ENCODE assay signal across 9 mouse cellular contexts in the genomic region with DNA sequence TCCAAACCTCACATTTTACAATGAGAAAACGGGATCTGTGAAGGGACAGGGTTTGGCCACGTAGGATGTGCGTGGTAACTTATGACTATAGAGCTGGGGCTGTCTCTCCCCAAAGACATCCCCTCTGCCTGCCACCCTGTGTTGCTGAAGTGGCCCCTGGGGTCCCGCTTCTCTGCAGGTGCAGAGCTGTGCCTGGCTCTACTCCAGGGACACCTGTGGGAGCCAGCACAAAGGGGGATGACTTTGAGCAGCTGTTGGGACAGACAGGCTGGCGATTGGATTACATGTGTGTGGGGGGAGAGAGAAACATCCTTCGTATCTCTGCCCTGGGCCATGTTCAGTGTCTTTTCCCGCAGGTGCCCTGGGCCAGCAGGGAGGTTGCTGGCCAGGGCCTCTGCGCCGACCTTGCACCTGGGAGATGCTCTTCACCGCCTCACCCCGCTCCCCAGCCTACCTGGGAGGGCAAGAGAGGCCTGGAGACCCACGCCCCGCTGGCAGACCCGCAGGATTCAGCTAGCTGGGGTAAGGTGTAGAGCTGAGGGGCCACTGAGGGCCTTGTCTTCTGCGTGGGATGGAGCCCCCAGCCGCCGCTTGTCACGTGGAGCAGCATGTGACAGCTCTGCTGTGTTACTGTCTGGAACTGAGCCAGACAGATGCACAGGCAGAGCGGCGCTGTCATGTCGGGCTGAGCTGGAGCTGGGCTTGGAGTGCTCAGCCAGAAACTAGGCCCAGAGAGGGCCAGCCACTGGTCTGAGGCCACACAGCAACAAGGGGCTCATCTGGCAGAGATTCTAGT. TPM values are rescaled to one million over a fixed set of nuclear protein-coding genes. Genes with fewer than 3 reads are reported as not detected.
DNase-seq lines count a peak whose midpoint lies in the region; ATAC-seq lines count a peak whose summit lies in the region.
"Had no signal": no experiment of that assay in that cellular context is flagged by ENCODE, and none has a peak within 500 bp of the region (broad histone marks: within the 10 kb centered on the region; RNA-seq: fewer than 3 reads in every experiment).

No protein-coding gene starts in this region.

- no peaks in the 10 kb centered on the region for H3K36me3 ChIP-seq in heart, embryonic 14.5 days (ENCODE audit: control insufficient read depth, insufficient read depth, low read length)
- no peaks in the 10 kb centered on the region for H3K36me3 ChIP-seq in liver, embryonic 11.5 days (ENCODE audit: control insufficient read depth, insufficient read depth, low read length)

- H3K27ac ChIP-seq in heart, embryonic 14.5 days (replicated peaks in 1 of 2; ENCODE audit: control insufficient read depth in 1 of 2, insufficient read depth in 1 of 2, low read depth in 2 of 2, low read length in 2 of 2): peak overlapping the region; percentile 69 to 78
- peak overlapping the region; percentile 64; the same call in 1 of the 2 replicates for H3K27ac ChIP-seq in liver, embryonic 11.5 days (ENCODE audit: low read depth, low read length)

- WGBS in heart, embryonic 14.5 days: 61% methylated on average over 21 of the region's 21 CpGs
- 79% methylated on average over 21 of the region's 21 CpGs for WGBS in liver, embryonic 11.5 days

- no peak for DNase-seq in heart, adult 8-10 months (ENCODE audit: low spot score)
- DNase-seq in A20 (ENCODE audit: low read depth, low spot score): peak; percentile 65
- peak; percentile 42 for DNase-seq in ZHBTc4 (ENCODE audit: low read depth, low spot score)
- DNase-seq in liver, embryonic 11.5 days (ENCODE audit: low spot score): no peak
- no peak for DNase-seq in right cerebral cortex, postnatal 25 days
- DNase-seq in gastrocnemius, adult 8-10 months (ENCODE audit: low spot score in 2 of 2): no peak
- DNase-seq in right cerebral cortex, postnatal 36 days (ENCODE audit: low spot score in 2 of 2): no peak

- H3K27me3 ChIP-seq in heart, embryonic 14.5 days (ENCODE audit: control insufficient read depth, insufficient read depth, low read length): no peaks in the 10 kb centered on the region
- no peaks in the 10 kb centered on the region for H3K27me3 ChIP-seq in liver, embryonic 11.5 days (replicated peaks; ENCODE audit: control insufficient read depth, insufficient read depth, low read length)

- H3K4me3 ChIP-seq in heart, embryonic 14.5 days (ENCODE audit: control insufficient read depth in 1 of 2, insufficient read depth in 1 of 2, low read depth in 1 of 2, low read length in 2 of 2): no peak overlapping the region
- no peak overlapping the region for H3K4me3 ChIP-seq in liver, embryonic 11.5 days (ENCODE audit: low read depth, low read length)

- 0 out of 2 replicates have a peak overlapping the region, but pooled peaks have one; percentile 4 for H3K9ac ChIP-seq in heart, embryonic 14.5 days (ENCODE audit: low read length)
- H3K9ac ChIP-seq in liver, embryonic 11.5 days (ENCODE audit: low read depth, low read length): no peak overlapping the region

- no peaks in the 10 kb centered on the region for H3K9me3 ChIP-seq in heart, embryonic 14.5 days (ENCODE audit: control insufficient read depth, low read length)
- H3K9me3 ChIP-seq in liver, embryonic 11.5 days (ENCODE audit: control insufficient read depth, low read length): no peaks in the 10 kb centered on the region

- no peak overlapping the region for H3K4me2 ChIP-seq in heart, embryonic 14.5 days (ENCODE audit: low read length)
- H3K4me2 ChIP-seq in liver, embryonic 11.5 days: no peak overlapping the region

- ATAC-seq in heart, embryonic 14.5 days (ENCODE audit: insufficient number of reproducible peaks, insufficient read depth, low FRiP score, low read depth): no peak
- ATAC-seq in liver, embryonic 11.5 days (replicated peaks; ENCODE audit: low FRiP score): no peak

- peaks cover 26% of the 10 kb centered on the region in 2 experiments for H3K4me1 ChIP-seq in heart, embryonic 14.5 days (ENCODE audit: control insufficient read depth in 2 of 2, insufficient read depth in 2 of 2, low read length in 2 of 2)
- peaks cover 13% of the 10 kb centered on the region for H3K4me1 ChIP-seq in liver, embryonic 11.5 days (replicated peaks; ENCODE audit: control insufficient read depth, insufficient read depth, low read length)

RNA-seq across cellular contexts. Expression of gene Aldh3b1, which starts 0.9 kb away (rescaled TPM):
- 2.3 and 2.9 TPM in 2 replicates for polyA plus RNA-seq in heart, embryonic 14.5 days (2014; fragmentation: Nextera tagmentation; extraction: Ambion mirVana)
- total RNA-seq in heart, adult 8-10 months (2022): 1 to 10 TPM in 3 of 4 experiments, under 1 TPM in 1; 0.76 to 2.2 (median 1.6) TPM
- polyA plus RNA-seq in liver, embryonic 11.5 days (2014; fragmentation: Nextera tagmentation; extraction: Ambion mirVana): 1.7 TPM in 2 replicates
- total RNA-seq in gastrocnemius, adult 8-10 months (2022): 1 to 10 TPM; 1.0 to 2.6 (median 1.3) TPM

RNA-seq across cellular contexts. Expression of gene Unc93b1, which starts 4.5 kb away (rescaled TPM):
- 11.2 and 14.5 TPM in 2 replicates for polyA plus RNA-seq in heart, embryonic 14.5 days (2014; fragmentation: Nextera tagmentation; extraction: Ambion mirVana)
- total RNA-seq in heart, adult 8-10 months (2022): 10 to 100 TPM; 11.1 to 19.2 (median 13.7) TPM
- 14.2 and 16.0 TPM in 2 replicates for polyA plus RNA-seq in liver, embryonic 11.5 days (2014; fragmentation: Nextera tagmentation; extraction: Ambion mirVana)
- 1 to 10 TPM; 3.2 to 4.5 (median 3.5) TPM for total RNA-seq in gastrocnemius, adult 8-10 months (2022)

RNA-seq across cellular contexts. Expression of gene Ndufs8, which starts 17.9 kb away (rescaled TPM):
- 479 and 507 TPM in 2 replicates for polyA plus RNA-seq in heart, embryonic 14.5 days (2014; fragmentation: Nextera tagmentation; extraction: Ambion mirVana)
- 100 to 1,000 TPM; 481 to 543 (median 507) TPM for total RNA-seq in heart, adult 8-10 months (2022)
- polyA plus RNA-seq in liver, embryonic 11.5 days (2014; fragmentation: Nextera tagmentation; extraction: Ambion mirVana): 278 and 287 TPM in 2 replicates
- 100 to 1,000 TPM; 222 to 255 (median 235) TPM for total RNA-seq in gastrocnemius, adult 8-10 months (2022)

RNA-seq across cellular contexts. Expression of gene Tcirg1, which starts 23.5 kb away (rescaled TPM):
- polyA plus RNA-seq in heart, embryonic 14.5 days (2014; fragmentation: Nextera tagmentation; extraction: Ambion mirVana): 16.1 and 17.1 TPM in 2 replicates
- 10 to 100 TPM in 2 of 4 experiments, 1 to 10 TPM in 2; 8.5 to 13.9 (median 9.3) TPM for total RNA-seq in heart, adult 8-10 months (2022)
- polyA plus RNA-seq in liver, embryonic 11.5 days (2014; fragmentation: Nextera tagmentation; extraction: Ambion mirVana): 39.8 and 42.8 TPM in 2 replicates
- 1 to 10 TPM; 2.2 to 5.1 (median 3.0) TPM for total RNA-seq in gastrocnemius, adult 8-10 months (2022)

RNA-seq across cellular contexts. Expression of gene Aldh3b3, which starts 28.0 kb away (rescaled TPM):
- polyA plus RNA-seq in heart, embryonic 14.5 days (2014; fragmentation: Nextera tagmentation; extraction: Ambion mirVana): not detected in 2 replicates
- 1 to 10 TPM in 1 of 4 experiments, under 1 TPM in 3; 0.35 to 1.2 (median 0.55) TPM for total RNA-seq in heart, adult 8-10 months (2022)
- not detected in 2 replicates for polyA plus RNA-seq in liver, embryonic 11.5 days (2014; fragmentation: Nextera tagmentation; extraction: Ambion mirVana)
- total RNA-seq in gastrocnemius, adult 8-10 months (2022): not detected
- total RNA-seq: gastrocnemius, postnatal 14 days had no signal

Comparison
In these comparisons a context has a peak if more than half of its experiments do, and no peak if none do; other contexts are left out.
1. DNase-seq: peak in A20 (single experiment) and ZHBTc4 (single experiment); none in heart, adult 8-10 months (single experiment), liver, embryonic 11.5 days (single experiment), right cerebral cortex, postnatal 25 days (single experiment), gastrocnemius, adult 8-10 months (0 of 2) and right cerebral cortex, postnatal 36 days (0 of 2).